Mouse (Mus musculus): ENCODE results near the gene Uso1. TPM values are rescaled to one million over a fixed set of nuclear protein-coding genes. Genes with fewer than 3 reads are reported as not detected.
A peak's percentile ranks its signal among the peaks of the same experiment; 100 is the strongest.
"Not testable (repeated sequence)": the region's sequence is repeated elsewhere in the genome, so short reads cannot be mapped to it uniquely, and the experiment has no call there.

The Uso1 gene
- total and polyA plus RNA-seq, 2 experiments from 2014 or later, result 17.7 to 29.8 TPM

DNA sequence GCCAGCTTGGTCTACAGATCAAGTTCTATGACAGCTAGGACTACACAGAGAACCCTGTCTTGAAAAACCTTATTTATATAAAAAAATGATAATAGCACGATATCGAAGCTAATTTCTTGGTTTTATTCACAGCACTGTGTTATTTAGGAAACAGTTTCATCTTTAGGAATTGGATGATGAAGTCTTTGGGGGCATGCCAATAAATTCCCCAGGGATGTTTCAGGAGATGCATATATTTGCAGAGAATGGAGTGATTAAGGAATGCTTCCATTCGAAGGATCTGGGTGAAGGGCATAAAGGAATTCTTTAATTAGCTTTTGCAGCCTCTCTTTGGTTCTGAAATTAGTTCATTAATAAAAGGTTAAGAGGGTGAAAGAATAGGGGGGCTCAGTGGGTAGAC is 12.3 kb upstream of the Uso1 start:
- H3K4me2 ChIP-seq (ENCODE audit: low read depth, low read length), result no peak overlapping the region
- ATAC-seq (no peak), DNase-seq (ENCODE audit: low spot score) (no peak)
- TF ChIP-seq CTCF (IDR thresholded peaks at IDR 0.05; ENCODE audit: low read depth), result no peak
- no peaks in the 10 kb centered on the region for H3K27me3 ChIP-seq (ENCODE audit: insufficient read depth, low read length)
- no peak overlapping the region for H3K4me3 ChIP-seq (ENCODE audit: low read length)
- no peaks in the 10 kb centered on the region for H3K36me3 ChIP-seq (ENCODE audit: insufficient read depth, low read length)
- no peaks in the 10 kb centered on the region for H3K4me1 ChIP-seq (ENCODE audit: insufficient read depth, low read length)
- H3K9ac ChIP-seq (replicated peaks; ENCODE audit: low read length), result no peak overlapping the region
- 82% methylated on average over 3 of the region's 3 CpGs for WGBS
- H3K27ac ChIP-seq, result no peak overlapping the region
- H3K9me3 ChIP-seq (ENCODE audit: low read length), result no peaks in the 10 kb centered on the region

DNA sequence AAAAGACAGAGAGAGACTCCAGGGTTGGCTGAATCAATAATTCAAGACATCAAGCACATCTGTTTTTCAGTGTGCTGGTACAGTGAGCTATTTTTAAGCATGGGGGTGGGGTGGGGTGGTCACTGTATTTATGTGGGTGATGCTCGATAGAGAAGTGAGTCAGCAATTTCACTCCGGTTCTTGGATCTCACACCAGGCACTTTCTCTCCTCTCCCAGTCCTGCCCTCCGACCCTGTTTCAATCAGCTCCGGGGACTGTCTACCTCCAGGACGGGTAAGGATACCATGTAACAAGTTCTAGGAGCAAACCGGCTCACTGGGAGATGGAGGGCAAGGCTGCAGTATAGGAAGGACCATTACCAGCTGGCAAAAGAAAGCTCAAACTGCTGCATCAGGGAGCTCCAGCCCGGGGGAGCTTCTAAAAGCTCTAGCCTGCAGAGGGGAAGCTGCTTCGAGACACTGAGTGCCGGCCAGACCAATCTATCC is 10.6 kb upstream of the Uso1 start:
- Histone ChIP-seq H3K36me3 (ENCODE audit: insufficient read depth, low read length) (0 out of 2 replicates have a peak, but pooled peaks cover 5% of the 10 kb centered on the region), H3K4me3 (ENCODE audit: low read length) (no peak overlapping the region), H3K27ac (no peak overlapping the region), H3K9ac (replicated peaks; ENCODE audit: low read length) (no peak overlapping the region), H3K27me3 (ENCODE audit: insufficient read depth, low read length) (no peaks in the 10 kb centered on the region), H3K4me1 (ENCODE audit: insufficient read depth, low read length) (no peaks in the 10 kb centered on the region), H3K9me3 (ENCODE audit: low read length) (no peaks in the 10 kb centered on the region), H3K4me2 (ENCODE audit: low read depth, low read length) (no peak overlapping the region)
- 68% methylated on average over 9 of the region's 9 CpGs for WGBS
- ATAC-seq (peak; percentile 40), DNase-seq (ENCODE audit: low spot score) (no peak)
- TF ChIP-seq CTCF (IDR thresholded peaks at IDR 0.05; ENCODE audit: low read depth), result no peak

DNA sequence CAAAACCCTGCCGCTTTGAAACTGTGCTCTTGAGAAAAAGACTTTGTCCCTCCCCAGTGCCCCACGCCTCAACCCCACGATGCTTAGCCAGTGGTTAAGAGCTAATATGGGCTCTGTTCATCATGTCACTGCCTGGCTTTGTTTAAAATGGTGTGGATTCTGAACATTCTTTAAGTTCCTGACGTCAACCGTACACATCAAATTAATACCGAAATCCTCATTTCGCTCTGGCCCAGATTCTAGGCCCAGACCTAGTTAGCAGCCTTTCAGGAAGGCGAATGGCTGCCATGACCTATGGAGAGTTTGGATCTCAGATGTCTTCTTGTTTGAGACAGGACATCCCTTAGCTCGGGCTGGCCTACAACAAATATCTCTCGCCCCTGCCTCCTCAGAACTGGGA is 10.0 kb upstream of the Uso1 start:
- 91% methylated on average over 10 of the region's 10 CpGs for WGBS
- no peak for TF ChIP-seq CTCF (IDR thresholded peaks at IDR 0.05; ENCODE audit: low read depth)

DNA sequence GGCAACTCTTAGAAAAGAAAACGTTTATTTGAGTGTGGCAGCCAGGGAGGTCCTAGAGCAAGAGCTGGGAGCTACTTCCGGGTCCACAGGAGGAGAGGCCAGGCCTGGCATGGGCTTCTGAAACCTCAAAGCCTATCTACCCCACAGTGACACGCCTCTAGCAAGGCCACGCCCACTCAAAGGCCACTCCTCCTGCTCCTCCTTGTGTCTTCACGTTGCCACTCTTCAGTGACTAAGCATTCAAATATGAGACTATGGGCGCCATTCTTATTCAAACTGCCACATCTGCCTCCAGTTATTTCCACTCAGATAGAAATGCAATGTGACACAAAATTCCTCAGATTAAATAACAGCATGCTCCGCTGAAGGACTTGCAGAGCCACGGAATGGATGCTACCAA is 9.2 kb upstream of the Uso1 start:
- 17% methylated on average over 8 of the region's 8 CpGs for WGBS
- H3K4me2 ChIP-seq (ENCODE audit: low read depth, low read length), result no peak overlapping the region

More for the DNA sequence above, 10.0 kb upstream of the Uso1 start:
- Histone ChIP-seq H3K9me3 (ENCODE audit: low read length) (no peaks in the 10 kb centered on the region), H3K27ac (no peak overlapping the region), H3K36me3 (ENCODE audit: insufficient read depth, low read length) (0 out of 2 replicates have a peak, but pooled peaks cover 5% of the 10 kb centered on the region), H3K27me3 (ENCODE audit: insufficient read depth, low read length) (no peaks in the 10 kb centered on the region), H3K9ac (replicated peaks; ENCODE audit: low read length) (no peak overlapping the region), H3K4me3 (ENCODE audit: low read length) (no peak overlapping the region), H3K4me2 (ENCODE audit: low read depth, low read length) (no peak overlapping the region), H3K4me1 (ENCODE audit: insufficient read depth, low read length) (no peaks in the 10 kb centered on the region)
- DNase-seq (ENCODE audit: low spot score) (no peak), ATAC-seq (no peak)

DNA sequence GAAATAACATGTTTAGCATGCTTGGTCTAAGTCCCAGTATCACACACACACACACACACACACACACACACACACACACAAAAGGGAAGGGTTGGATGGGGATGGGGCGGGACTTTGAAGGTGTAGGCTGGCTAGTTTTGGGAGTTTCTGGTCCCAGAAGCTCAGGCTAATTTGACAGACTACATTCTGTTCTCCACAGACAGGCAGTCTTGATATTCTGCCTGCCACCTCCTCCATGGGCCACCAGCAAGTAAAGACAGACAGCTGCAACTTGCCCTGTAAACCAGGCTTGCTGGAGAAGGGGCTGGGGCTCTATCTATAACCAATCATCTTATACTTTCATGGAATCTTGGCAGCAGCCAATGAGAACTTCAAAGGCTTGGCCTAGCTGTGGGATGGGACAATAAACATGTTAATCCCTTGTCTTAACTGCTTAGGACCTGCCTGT is 8.4 kb upstream of the Uso1 start:
- H3K27me3 ChIP-seq (ENCODE audit: insufficient read depth, low read length), result no peaks in the 10 kb centered on the region
- WGBS, result 87% methylated on average over 1 of the region's 1 CpGs

More for the DNA sequence above, 9.2 kb upstream of the Uso1 start:
- no peaks in the 10 kb centered on the region for H3K27me3 ChIP-seq (ENCODE audit: insufficient read depth, low read length)
- no peak overlapping the region for H3K9ac ChIP-seq (replicated peaks; ENCODE audit: low read length)
- no peak for TF ChIP-seq CTCF (IDR thresholded peaks at IDR 0.05; ENCODE audit: low read depth)
- 0 out of 2 replicates have a peak, but pooled peaks cover 5% of the 10 kb centered on the region for H3K36me3 ChIP-seq (ENCODE audit: insufficient read depth, low read length)
- H3K9me3 ChIP-seq (ENCODE audit: low read length), result no peaks in the 10 kb centered on the region
- DNase-seq (ENCODE audit: low spot score) (peak; percentile 26), ATAC-seq (peak; percentile 55; the same call in 1 of the 2 replicates)
- H3K4me3 ChIP-seq (ENCODE audit: low read length), result no peak overlapping the region
- no peaks in the 10 kb centered on the region for H3K4me1 ChIP-seq (ENCODE audit: insufficient read depth, low read length)
- no peak overlapping the region for H3K27ac ChIP-seq

DNA sequence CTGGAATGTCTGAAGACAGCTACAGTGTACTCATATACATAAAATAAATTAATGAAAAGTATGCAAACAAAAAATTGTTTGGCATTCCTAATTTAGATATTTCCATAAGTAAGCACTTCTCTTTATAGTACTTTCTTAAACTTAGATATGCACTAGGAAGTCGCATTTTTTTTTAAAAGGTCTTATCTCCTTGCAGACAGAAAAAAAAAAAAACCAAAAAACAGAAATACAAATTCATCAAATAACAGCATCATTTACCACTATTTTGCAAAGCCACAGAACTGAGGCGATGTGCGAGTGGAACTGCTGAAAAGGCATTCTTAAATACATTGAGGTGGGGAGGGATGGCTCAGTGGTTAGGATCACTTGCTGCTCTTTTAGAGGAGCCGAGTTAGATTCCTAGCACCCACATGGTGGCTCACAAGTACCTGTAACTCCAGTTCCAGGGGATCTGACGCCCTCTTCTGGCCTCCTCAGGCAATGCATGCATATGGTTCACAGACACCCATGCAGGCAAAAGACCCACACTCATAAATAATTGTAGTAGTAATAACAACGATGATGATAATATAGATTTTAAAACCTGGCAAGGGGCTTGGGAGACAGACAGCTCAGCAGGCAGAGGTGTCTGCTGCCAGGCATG is 7.6 kb upstream of the Uso1 start:
- Histone ChIP-seq H3K4me2 (ENCODE audit: low read depth, low read length) (no peak overlapping the region), H3K27ac (no peak overlapping the region), H3K4me3 (ENCODE audit: low read length) (no peak overlapping the region), H3K9me3 (ENCODE audit: low read length) (no peaks in the 10 kb centered on the region), H3K27me3 (ENCODE audit: insufficient read depth, low read length) (no peaks in the 10 kb centered on the region), H3K9ac (replicated peaks; ENCODE audit: low read length) (no peak overlapping the region), H3K4me1 (ENCODE audit: insufficient read depth, low read length) (no peaks in the 10 kb centered on the region), H3K36me3 (ENCODE audit: insufficient read depth, low read length) (0 out of 2 replicates have a peak, but pooled peaks cover 5% of the 10 kb centered on the region)
- DNase-seq (ENCODE audit: low spot score), result no peak
- TF ChIP-seq CTCF (IDR thresholded peaks at IDR 0.05; ENCODE audit: low read depth), result 0 out of 2 replicates have a peak, but pooled peaks have one; percentile 6
- ATAC-seq, result no peak
- 91% methylated on average over 6 of the region's 6 CpGs for WGBS

More for the DNA sequence above, 8.4 kb upstream of the Uso1 start:
- Histone ChIP-seq H3K9me3 (ENCODE audit: low read length) (no peaks in the 10 kb centered on the region), H3K4me2 (ENCODE audit: low read depth, low read length) (no peak overlapping the region), H3K36me3 (ENCODE audit: insufficient read depth, low read length) (0 out of 2 replicates have a peak, but pooled peaks cover 5% of the 10 kb centered on the region), H3K4me1 (ENCODE audit: insufficient read depth, low read length) (no peaks in the 10 kb centered on the region), H3K9ac (replicated peaks; ENCODE audit: low read length) (no peak overlapping the region), H3K27ac (no peak overlapping the region), H3K4me3 (ENCODE audit: low read length) (no peak overlapping the region)
- TF ChIP-seq CTCF (IDR thresholded peaks at IDR 0.05; ENCODE audit: low read depth), result no peak
- DNase-seq (ENCODE audit: low spot score), result no peak
- ATAC-seq, result peak; percentile 15; the same call in 1 of the 2 replicates

DNA sequence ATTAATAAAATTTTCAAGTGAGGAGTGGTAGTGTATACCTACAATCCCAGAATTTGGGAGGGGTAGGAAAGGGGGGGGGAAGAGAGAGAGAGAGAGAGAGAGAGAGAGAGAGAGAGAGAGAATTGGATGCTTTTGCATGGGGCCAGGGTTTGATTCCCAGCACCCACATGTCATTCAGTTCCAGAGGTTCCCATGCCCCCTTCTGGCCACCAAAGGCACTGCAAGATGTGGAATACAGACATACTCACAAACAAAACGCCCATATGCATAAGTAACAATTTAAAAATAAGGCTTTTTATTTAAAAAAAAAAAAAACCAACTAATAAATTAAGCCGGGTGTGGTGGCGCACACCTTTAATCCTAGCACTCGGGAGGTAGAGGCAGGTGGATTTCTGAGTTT is 5.6 kb upstream of the Uso1 start:
- Histone ChIP-seq H3K9me3 (ENCODE audit: low read length) (no peaks in the 10 kb centered on the region), H3K36me3 (ENCODE audit: insufficient read depth, low read length) (0 out of 2 replicates have a peak, but pooled peaks cover 5% of the 10 kb centered on the region), H3K27me3 (ENCODE audit: insufficient read depth, low read length) (no peaks in the 10 kb centered on the region), H3K4me1 (ENCODE audit: insufficient read depth, low read length) (no peaks in the 10 kb centered on the region), H3K4me3 (ENCODE audit: low read length) (no peak overlapping the region), H3K4me2 (ENCODE audit: low read depth, low read length) (no peak overlapping the region), H3K27ac (no peak overlapping the region), H3K9ac (replicated peaks; ENCODE audit: low read length) (no peak overlapping the region)
- no peak for DNase-seq (ENCODE audit: low spot score)
- ATAC-seq, result no peak
- 96% methylated on average over 4 of the region's 4 CpGs for WGBS
- TF ChIP-seq CTCF (IDR thresholded peaks at IDR 0.05; ENCODE audit: low read depth), result no peak

DNA sequence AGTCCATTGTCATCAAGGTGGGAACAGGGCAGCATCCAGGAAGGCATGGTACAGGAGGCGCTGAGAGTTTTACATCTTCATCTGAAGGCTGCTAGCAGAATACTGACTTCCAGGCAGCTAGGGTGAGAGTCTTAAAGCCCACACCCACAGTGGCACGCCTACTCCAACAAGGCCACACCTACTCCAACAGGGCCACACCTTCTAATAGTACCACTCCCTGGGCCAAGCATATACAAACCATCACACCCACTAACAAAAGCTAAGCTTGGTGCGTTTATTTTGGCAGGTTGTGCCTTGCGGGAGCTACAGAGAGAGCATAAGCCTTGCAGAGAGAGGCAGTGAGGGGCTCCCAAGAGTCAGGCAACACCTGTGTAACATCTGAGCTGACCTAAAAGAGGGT is 4.7 kb upstream of the Uso1 start:
- not testable (repeated sequence) for DNase-seq (ENCODE audit: low spot score); ATAC-seq; H3K9ac ChIP-seq (replicated peaks; ENCODE audit: low read length); H3K27me3 ChIP-seq (ENCODE audit: insufficient read depth, low read length); H3K4me2 ChIP-seq (ENCODE audit: low read depth, low read length); H3K36me3 ChIP-seq (ENCODE audit: insufficient read depth, low read length); H3K4me1 ChIP-seq (ENCODE audit: insufficient read depth, low read length); H3K9me3 ChIP-seq (ENCODE audit: low read length); H3K27ac ChIP-seq; H3K4me3 ChIP-seq (ENCODE audit: low read length)
- 81% methylated on average over 4 of the region's 4 CpGs for WGBS
